Mouse (Mus musculus) kidney, adult 2 months (tissue): ENCODE results near the gene Robo3. TPM values are rescaled to one million over a fixed set of nuclear protein-coding genes. Genes with fewer than 3 reads are reported as not detected.

Source experiments
- DNase-seq: peaks from one replicate; pipeline ENCODE4 v3.0.0; 2021
- H3K27ac ChIP-seq: fragments of 200-500 bp; 2 replicates; pipeline ENCODE4 v1.5.1; 2012; ENCODE audit warnings: low read depth, low read length, control low read depth, inconsistent platforms; ENCODE audit not compliant: insufficient read depth
- H3K27me3 ChIP-seq: fragments of 200-500 bp; replicated peaks from 2 replicates; pipeline ENCODE4 v1.6.1; 2012; ENCODE audit warnings: mild to moderate bottlenecking, moderate library complexity, low read length, inconsistent platforms; ENCODE audit not compliant: control insufficient read depth, insufficient read depth
- H3K36me3 ChIP-seq: fragments of 200-500 bp; 2 replicates; pipeline ENCODE4 v1.6.1; 2012; ENCODE audit warnings: mild to moderate bottlenecking, moderate library complexity, low read length, inconsistent platforms; ENCODE audit not compliant: control insufficient read depth, insufficient read depth
- H3K4me1 ChIP-seq: fragments of 200-500 bp; 2 replicates; pipeline ENCODE4 v1.6.1; 2011; ENCODE audit warnings: low read length; ENCODE audit not compliant: control insufficient read depth, insufficient read depth
- H3K4me3 ChIP-seq: fragments of 200-500 bp; 2 replicates; pipeline ENCODE4 v1.5.1; 2011; ENCODE audit warnings: mild to moderate bottlenecking, low read depth, low read length, control low read depth; ENCODE audit not compliant: insufficient read depth
- CTCF ChIP-seq: fragments of 200-500 bp; conservative IDR thresholded peaks from 2 replicates; pipeline ENCODE4 v1.5.1; 2011; ENCODE audit warnings: low read depth, mild to moderate bottlenecking, control low read depth, low read length, moderate library complexity, mixed read lengths; ENCODE audit not compliant: insufficient read depth, insufficient read length
- POLR2A ChIP-seq: fragments of 200-500 bp; IDR thresholded peaks from one replicate; pipeline ENCODE4 v1.6.1; 2011; ENCODE audit warnings: low read depth, low read length, control low read depth
- WGBS: fragments of 180-500 bp; shearing (Covaris S2); methylation state at CpG from one replicate; pipeline ENCODE4 v1.1.7; 2018; 5-methylcytosine and 5-hydroxymethylcytosine counted together
- polyA plus RNA-seq: library from polyadenylated mRNA; depleted of rRNA; stranded (reverse); fragments of >200 nt; gene quantifications from 2 replicates; pipeline ENCODE4 v1.2.3, GENCODE M21; 2012

The Robo3 gene
- polyA plus RNA-seq, 1 experiment: 14.4 TPM

DNA sequence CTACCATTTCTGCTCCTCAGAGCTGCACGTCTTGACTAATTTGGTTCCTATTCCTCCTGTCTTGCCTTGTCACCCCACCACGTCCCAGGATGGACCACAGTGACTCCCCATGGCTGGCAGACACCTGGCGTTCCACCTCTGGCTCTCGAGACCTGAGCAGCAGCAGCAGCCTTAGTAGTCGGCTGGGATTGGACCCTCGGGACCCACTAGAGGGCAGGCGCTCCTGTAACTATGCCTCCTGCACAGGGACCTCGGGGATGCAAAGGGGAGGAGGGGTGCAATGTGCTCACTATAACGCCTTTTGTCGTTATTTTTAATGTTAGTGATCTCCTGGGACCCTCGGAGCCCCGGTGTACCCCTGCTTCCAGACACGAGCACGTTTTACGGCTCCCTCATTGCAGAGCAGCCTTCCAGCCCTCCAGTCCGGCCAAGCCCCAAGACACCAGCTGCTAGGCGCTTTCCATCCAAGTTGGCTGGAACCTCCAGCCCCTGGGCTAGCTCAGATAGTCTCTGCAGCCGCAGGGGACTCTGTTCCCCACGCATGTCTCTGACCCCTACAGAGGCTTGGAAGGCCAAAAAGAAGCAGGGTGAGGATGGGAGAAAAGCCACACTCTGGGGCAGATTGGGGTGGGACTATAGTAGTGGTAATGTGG, 25.1 kb downstream of the Robo3 start:
- 25% methylated on average over 19 of the region's 19 CpGs for WGBS
- Histone ChIP-seq H3K4me1 (peaks cover 12% of the 10 kb centered on the region), H3K4me3 (no peak overlapping the region), H3K27ac (no peak overlapping the region), H3K27me3 (no peaks in the 10 kb centered on the region), H3K36me3 (no peaks in the 10 kb centered on the region)
- no peak for DNase-seq
- TF ChIP-seq POLR2A (no peak), CTCF (no peak; the same call in 1 of the 2 replicates)

DNA sequence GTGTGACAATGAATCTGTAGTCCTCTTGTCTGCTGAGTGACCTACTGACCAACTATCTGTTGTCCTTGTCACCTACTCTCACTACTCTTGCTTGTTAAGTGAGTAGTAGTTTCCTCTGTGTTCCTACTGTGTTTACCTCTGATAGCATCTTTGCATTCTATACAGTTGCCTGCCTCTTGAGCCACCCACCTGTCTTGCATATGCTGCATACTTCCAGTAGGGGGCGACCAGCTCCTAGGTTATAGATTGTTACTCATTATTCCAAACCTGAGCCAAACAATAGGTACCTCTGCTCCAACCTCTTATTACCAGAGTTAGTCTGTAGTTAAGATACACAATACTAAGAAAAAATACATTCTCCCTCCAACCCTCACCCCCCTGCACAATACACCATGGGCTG, 26.7 kb downstream of the Robo3 start:
- 0% methylated on average over 1 of the region's 1 CpGs for WGBS
- H3K27ac ChIP-seq: no peak overlapping the region
- peaks cover 8% of the 10 kb centered on the region for H3K4me1 ChIP-seq
- DNase-seq: peak; percentile 39
- H3K36me3 ChIP-seq: no peaks in the 10 kb centered on the region
- H3K27me3 ChIP-seq: no peaks in the 10 kb centered on the region
- no peak overlapping the region for H3K4me3 ChIP-seq
- peak; percentile 73 for TF ChIP-seq CTCF
- no peak for TF ChIP-seq POLR2A

DNA sequence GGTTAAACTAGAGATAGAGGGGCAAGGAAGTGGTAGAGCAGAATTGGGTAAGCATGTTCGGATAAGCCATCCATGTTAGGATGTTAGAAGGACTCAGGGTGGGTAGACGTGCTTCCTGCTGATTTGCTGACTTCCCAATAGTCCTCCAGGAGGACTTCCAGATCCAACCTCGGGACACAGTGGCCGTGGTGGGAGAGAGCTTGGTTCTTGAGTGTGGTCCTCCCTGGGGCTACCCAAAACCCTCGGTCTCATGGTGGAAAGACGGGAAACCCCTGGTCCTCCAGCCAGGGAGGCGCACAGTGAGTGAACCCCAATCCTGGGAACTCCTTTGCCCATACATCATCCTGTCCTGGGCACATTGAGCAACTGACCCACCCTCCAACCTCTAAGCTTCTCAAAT, 30.0 kb downstream of the Robo3 start:
- H3K27me3 ChIP-seq: no peaks in the 10 kb centered on the region
- no peak for TF ChIP-seq POLR2A
- no peak for TF ChIP-seq CTCF
- no peak for DNase-seq
- 82% methylated on average over 7 of the region's 7 CpGs for WGBS
- H3K4me1 ChIP-seq: no peaks in the 10 kb centered on the region
- H3K36me3 ChIP-seq: no peaks in the 10 kb centered on the region
- H3K4me3 ChIP-seq: peak overlapping the region; percentile 58
- peak overlapping the region; percentile 88 for H3K27ac ChIP-seq

DNA sequence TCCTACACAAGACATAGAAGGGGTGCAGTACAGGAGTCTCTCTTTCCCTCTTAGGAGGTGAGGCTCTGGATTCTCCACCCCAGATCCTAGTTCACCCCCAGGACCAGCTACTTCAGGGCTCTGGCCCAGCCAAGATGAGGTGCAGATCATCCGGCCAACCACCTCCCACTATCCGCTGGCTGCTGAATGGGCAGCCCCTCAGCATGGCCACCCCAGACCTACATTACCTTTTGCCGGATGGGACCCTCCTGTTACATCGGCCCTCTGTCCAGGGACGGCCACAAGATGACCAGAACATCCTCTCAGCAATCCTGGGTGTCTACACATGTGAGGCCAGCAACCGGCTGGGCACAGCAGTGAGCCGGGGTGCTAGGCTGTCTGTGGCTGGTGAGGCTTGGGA, 30.5 kb downstream of the Robo3 start:
- H3K27ac ChIP-seq: peak overlapping the region; percentile 88
- WGBS: 75% methylated on average over 7 of the region's 7 CpGs
- TF ChIP-seq CTCF (no peak), POLR2A (no peak)
- no peaks in the 10 kb centered on the region for H3K4me1 ChIP-seq
- peak overlapping the region; percentile 58 for H3K4me3 ChIP-seq
- no peaks in the 10 kb centered on the region for H3K27me3 ChIP-seq
- DNase-seq: no peak
- H3K36me3 ChIP-seq: no peaks in the 10 kb centered on the region

DNA sequence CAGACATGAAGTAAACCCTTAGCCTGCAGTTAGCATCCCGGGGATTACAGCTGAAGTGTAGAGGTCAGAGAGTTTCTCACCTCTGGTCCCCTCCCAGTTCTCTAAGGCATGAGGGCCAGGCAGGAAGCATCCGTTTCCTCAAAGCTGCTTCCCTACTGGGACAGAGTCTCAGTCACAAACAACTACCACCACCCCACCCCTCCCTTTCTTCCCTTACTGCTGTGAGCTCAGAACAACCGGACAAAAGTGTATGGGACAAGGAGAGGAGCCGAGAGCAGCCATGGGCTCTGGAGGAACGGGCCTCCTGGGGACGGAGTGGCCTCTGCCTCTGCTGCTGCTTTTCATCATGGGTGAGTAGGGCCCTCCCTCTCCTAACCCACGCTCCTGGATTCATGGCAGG, 31.2 kb downstream of the Robo3 start, which contains the start of gene Robo4:
Gene Robo4, plus strand, starts transcription at position 96 of the 400 bp plus-strand sequence.
- H3K36me3 ChIP-seq: no peaks in the 10 kb centered on the region
- peak within 1 kb of the TSS; percentile 58 for H3K4me3 ChIP-seq
- no peaks in the 10 kb centered on the region for H3K4me1 ChIP-seq
- peak within 1 kb of the TSS; percentile 88 for H3K27ac ChIP-seq
- TF ChIP-seq POLR2A (no peak), CTCF (no peak)
- WGBS: 34% methylated on average over 7 of the region's 7 CpGs
- DNase-seq: peak; percentile 79
- H3K27me3 ChIP-seq: no peaks in the 10 kb centered on the region

DNA sequence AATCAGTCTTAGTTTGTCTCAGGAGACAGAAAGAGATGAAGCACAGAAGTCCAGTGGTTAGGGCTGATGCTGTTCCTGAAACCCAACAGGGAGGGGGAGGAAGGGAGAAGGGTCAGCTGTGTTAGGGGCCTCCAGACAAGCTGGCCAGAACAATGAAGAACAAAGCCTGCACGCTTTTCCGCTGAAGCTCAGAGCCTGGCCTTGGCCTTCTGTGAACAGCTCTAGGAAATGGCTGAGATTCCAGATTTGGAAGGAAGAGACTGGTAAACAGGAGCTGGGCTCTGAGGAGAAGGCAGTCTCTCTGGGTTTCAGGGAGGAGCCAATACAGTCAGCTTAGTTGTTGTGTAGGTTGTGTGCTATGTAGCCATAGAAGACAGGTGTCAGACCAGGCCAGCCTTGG, 32.5 kb downstream of the Robo3 start:
- H3K27ac ChIP-seq: peak overlapping the region; percentile 67
- H3K4me3 ChIP-seq: no peak overlapping the region
- no peaks in the 10 kb centered on the region for H3K4me1 ChIP-seq
- H3K27me3 ChIP-seq: no peaks in the 10 kb centered on the region
- DNase-seq: peak; percentile 82
- no peaks in the 10 kb centered on the region for H3K36me3 ChIP-seq
- WGBS: 76% methylated on average over 2 of the region's 2 CpGs
- TF ChIP-seq CTCF (no peak), POLR2A (no peak)

DNA sequence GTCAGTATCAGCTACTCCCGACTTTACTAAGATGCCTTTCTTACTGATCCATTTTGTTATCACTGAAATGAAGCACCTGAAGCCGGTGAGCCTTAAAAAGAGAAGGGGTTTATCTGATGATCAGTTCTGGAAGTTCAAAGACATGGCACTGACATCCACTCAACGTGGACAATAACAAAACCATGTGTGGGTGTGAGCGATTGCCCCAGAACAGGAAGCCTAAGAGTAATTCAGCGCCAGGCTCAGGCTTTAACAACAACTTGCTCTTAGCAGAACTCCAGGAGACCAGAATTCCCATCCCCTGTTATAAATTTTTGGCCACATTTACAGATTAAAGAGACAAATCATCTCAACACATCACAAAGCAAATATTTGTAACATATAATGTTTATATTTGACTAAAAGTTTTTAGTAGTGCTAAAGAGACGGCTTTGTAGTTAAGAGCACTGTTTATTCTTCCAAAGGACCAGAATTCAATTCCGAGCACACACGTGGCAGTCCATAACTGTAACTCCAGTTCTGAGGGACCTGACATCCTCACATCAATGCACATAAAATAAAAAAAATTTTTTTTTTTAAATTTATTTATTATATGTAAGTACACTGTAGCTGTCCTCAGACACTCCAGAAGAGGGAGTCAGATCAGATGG, 39.4 kb downstream of the Robo3 start:
- no peaks in the 10 kb centered on the region for H3K4me1 ChIP-seq
- DNase-seq: no peak
- no peaks in the 10 kb centered on the region for H3K36me3 ChIP-seq
- H3K27ac ChIP-seq: no peak overlapping the region
- 67% methylated on average over 8 of the region's 8 CpGs for WGBS
- no peak overlapping the region for H3K4me3 ChIP-seq
- TF ChIP-seq POLR2A (no peak), CTCF (no peak)
- H3K27me3 ChIP-seq: no peaks in the 10 kb centered on the region; the same call in 1 of the 2 replicates
